Mouse (Mus musculus): Measurements from ENCODE around the gene Zbtb16. TPM values are rescaled to one million over a fixed set of nuclear protein-coding genes. Genes with fewer than 3 reads are reported as not detected.

The Zbtb16 gene
- polyA plus RNA-seq, 1 experiment from 2014 or later, result 0.77 TPM

DNA sequence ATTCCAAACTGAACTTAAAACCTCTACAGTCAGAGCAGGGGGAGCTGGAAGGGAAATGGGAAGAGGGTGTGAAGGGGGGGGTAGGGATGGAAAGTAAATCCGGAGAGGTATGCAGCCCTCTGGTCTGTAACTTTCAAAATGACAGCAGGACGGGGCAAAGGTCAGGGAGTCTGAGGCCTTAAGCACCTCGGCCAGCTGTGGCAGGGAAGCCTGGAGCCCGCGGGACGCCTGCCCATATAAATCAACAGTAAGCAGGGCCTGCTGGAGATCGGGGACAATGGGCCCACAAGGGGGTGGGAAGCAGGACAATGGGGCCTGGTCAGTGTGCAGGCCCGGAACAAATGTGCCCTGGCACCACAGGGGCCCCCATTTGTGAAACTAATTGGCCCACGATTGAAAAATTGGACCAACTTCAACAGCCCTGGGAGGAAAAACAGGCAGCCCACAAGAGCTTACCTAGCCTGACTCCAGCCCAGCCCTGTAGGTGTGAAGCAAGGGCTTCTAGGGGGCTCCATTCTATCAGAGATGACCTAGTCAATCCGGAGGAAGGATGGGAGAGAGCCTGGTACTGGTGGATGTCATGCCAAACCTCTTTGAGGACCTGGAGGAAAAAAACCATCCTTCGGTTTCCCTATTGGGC is 160.8 kb downstream of the Zbtb16 start:
- Histone ChIP-seq H3K9me3 (replicated peaks) (no peaks in the 10 kb centered on the region), H3K27ac (no peak overlapping the region), H3K4me3 (replicated peaks) (no peak overlapping the region), H3K4me2 (no peak overlapping the region), H3K4me1 (replicated peaks) (peaks cover 7% of the 10 kb centered on the region; the same call in 1 of the 2 replicates), H3K9ac (no peak overlapping the region), H3K36me3 (no peaks in the 10 kb centered on the region), H3K27me3 (0 out of 2 replicates have a peak, but pooled peaks cover 4% of the 10 kb centered on the region)
- ATAC-seq (ENCODE audit: low read depth) (no peak), DNase-seq (no peak)
- WGBS (ENCODE audit: insufficient replicate concordance), result 43% methylated on average over 11 of the region's 11 CpGs

DNA sequence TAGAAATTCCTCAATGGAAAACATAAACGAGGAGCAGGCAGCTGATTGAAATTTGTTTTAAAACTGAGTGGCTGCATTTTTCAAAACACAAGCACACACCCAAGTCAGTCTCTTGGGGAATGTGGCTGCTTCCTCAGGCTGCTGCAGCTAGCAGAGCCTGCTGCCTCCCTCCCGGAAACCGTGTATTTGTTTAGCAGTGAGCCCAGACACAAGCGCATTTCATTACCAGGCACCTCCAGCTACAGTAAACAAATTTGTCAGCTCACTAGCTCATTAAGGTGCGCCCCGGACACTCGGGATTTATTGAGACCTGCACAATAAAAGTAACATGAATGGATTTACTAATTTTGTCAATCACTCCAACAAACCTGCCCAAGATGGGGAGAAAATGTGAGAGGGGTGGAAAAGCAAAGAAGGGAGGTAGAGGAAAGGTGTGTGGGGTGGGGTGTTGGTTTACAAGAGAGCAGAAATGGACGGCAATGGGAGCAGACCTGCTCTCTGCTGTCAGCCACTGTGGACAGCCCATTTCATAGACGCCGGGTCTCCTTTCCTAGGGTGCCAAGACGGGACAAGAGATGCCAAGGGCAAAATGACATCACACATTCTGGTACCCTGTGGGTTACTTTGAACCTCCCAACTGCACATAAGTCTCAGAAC is 161.5 kb downstream of the Zbtb16 start:
- DNase-seq (no peak), ATAC-seq (ENCODE audit: low read depth) (no peak)
- no peaks in the 10 kb centered on the region for H3K36me3 ChIP-seq
- WGBS (ENCODE audit: insufficient replicate concordance), result 49% methylated on average over 11 of the region's 11 CpGs
- no peak overlapping the region for H3K4me2 ChIP-seq
- H3K9me3 ChIP-seq (replicated peaks), result no peaks in the 10 kb centered on the region
- no peak overlapping the region for H3K4me3 ChIP-seq (replicated peaks)
- H3K27ac ChIP-seq, result no peak overlapping the region
- H3K4me1 ChIP-seq (replicated peaks), result peaks cover 7% of the 10 kb centered on the region; the same call in 1 of the 2 replicates
- H3K9ac ChIP-seq, result no peak overlapping the region
- H3K27me3 ChIP-seq, result 0 out of 2 replicates have a peak, but pooled peaks cover 4% of the 10 kb centered on the region

DNA sequence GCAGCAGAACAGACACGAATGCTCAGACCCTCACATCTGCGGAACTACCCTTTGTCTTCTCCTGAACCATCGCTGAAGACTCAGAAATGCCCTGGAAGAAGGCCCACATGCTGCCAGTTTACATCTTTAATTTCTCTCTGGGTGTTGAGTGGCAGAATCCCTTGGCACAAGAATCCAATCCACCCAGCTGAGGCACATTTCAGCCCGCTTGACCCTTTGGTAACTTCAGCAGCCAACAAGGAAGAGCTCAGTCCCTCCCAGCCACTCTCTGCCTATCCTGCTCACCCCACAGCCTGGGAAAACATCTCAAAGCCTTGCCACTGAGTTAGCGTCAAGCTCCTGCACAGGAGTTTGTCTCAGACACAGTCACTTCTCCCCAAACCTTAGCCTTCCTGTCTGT is 162.2 kb downstream of the Zbtb16 start:
- H3K36me3 ChIP-seq, result no peaks in the 10 kb centered on the region
- DNase-seq, result no peak
- H3K9ac ChIP-seq, result no peak overlapping the region
- 0 out of 2 replicates have a peak, but pooled peaks cover 2% of the 10 kb centered on the region for H3K4me1 ChIP-seq (replicated peaks)
- 0 out of 2 replicates have a peak, but pooled peaks cover 4% of the 10 kb centered on the region for H3K27me3 ChIP-seq
- 65% methylated on average over 5 of the region's 5 CpGs for WGBS (ENCODE audit: insufficient replicate concordance)
- H3K27ac ChIP-seq, result no peak overlapping the region
- H3K4me3 ChIP-seq (replicated peaks), result no peak overlapping the region
- no peaks in the 10 kb centered on the region for H3K9me3 ChIP-seq (replicated peaks)
- ATAC-seq (ENCODE audit: low read depth), result no peak
- H3K4me2 ChIP-seq, result no peak overlapping the region

DNA sequence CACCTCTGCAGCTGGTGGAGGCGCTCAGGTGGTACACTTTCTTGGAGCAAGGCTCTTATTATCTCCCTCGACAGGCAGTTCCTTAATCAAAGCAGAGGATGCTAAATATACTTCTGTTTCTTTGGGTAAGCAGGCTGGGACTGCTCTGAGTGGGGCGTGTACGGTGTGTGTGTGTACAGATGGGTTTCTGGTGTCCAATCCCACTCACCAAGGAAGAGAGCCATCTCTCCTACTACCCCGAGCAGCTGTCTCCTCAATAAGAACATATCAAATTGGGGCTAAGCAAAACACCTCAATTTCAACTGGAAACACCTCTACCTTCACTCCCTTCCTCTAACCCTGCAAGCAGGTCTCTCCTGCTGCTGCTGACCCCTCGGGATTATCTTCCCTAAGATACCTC is 162.8 kb downstream of the Zbtb16 start:
- DNase-seq, result no peak
- no peak overlapping the region for H3K9ac ChIP-seq
- 49% methylated on average over 6 of the region's 6 CpGs for WGBS (ENCODE audit: insufficient replicate concordance)
- H3K4me3 ChIP-seq (replicated peaks), result no peak overlapping the region
- no peaks in the 10 kb centered on the region for H3K4me1 ChIP-seq (replicated peaks)
- no peak for ATAC-seq (ENCODE audit: low read depth)
- no peaks in the 10 kb centered on the region for H3K36me3 ChIP-seq
- no peak overlapping the region for H3K4me2 ChIP-seq
- no peaks in the 10 kb centered on the region for H3K9me3 ChIP-seq (replicated peaks)
- no peak overlapping the region for H3K27ac ChIP-seq
- 0 out of 2 replicates have a peak, but pooled peaks cover 4% of the 10 kb centered on the region for H3K27me3 ChIP-seq

DNA sequence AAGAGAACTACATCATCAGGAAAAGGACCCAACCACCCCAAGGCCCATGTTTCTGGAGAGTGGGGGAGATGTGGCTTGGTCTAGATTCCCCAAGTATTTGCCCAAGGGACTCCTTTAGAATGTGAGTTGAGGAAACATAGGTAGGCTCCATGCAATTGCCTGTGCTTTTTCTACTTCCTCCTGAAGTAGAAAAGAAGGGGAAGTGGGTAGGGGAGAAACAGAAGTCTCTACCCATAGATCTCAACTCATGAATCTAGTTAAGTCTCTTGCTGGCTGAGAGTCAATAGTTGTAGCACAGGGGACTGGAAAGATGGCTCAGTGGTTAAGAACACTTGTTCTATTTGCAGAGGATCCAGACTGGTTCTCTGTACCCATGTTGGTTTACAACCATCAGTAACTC is 164.2 kb downstream of the Zbtb16 start:
- H3K36me3 ChIP-seq, result no peaks in the 10 kb centered on the region
- no peak overlapping the region for H3K27ac ChIP-seq
- H3K4me2 ChIP-seq, result no peak overlapping the region
- no peak for DNase-seq
- H3K4me1 ChIP-seq (replicated peaks), result no peaks in the 10 kb centered on the region
- ATAC-seq (ENCODE audit: low read depth), result no peak
- H3K9me3 ChIP-seq (replicated peaks), result no peaks in the 10 kb centered on the region
- H3K9ac ChIP-seq, result no peak overlapping the region
- peaks cover 5% of the 10 kb centered on the region; the same call in 1 of the 2 replicates for H3K27me3 ChIP-seq
- no peak overlapping the region for H3K4me3 ChIP-seq (replicated peaks)

DNA sequence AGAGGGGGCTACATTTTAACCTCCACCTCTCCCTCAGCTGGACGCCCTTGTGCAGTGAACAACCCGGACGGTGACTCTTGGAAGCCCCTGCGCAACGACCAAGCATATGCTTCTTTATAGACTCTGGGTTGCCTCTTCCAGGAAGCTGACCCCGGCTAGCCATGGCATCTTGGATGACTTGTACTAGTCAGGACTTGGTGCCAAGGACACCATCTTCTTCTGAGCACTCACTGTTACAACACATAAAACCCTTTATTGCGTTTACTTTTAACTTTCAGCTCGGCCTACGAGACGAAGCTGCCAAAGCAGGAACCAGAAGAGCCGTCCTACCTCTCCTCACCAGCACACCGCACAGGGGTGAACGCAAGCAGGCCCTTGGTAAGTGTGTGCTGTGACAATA is 165.9 kb downstream of the Zbtb16 start:
- Histone ChIP-seq H3K4me2 (no peak overlapping the region), H3K36me3 (no peaks in the 10 kb centered on the region), H3K4me3 (replicated peaks) (no peak overlapping the region), H3K4me1 (replicated peaks) (no peaks in the 10 kb centered on the region), H3K9me3 (replicated peaks) (no peaks in the 10 kb centered on the region), H3K27ac (no peak overlapping the region), H3K9ac (no peak overlapping the region), H3K27me3 (peaks cover 8% of the 10 kb centered on the region)
- no peak for ATAC-seq (ENCODE audit: low read depth)
- WGBS (ENCODE audit: insufficient replicate concordance), result 81% methylated on average over 13 of the region's 13 CpGs
- DNase-seq, result no peak

DNA sequence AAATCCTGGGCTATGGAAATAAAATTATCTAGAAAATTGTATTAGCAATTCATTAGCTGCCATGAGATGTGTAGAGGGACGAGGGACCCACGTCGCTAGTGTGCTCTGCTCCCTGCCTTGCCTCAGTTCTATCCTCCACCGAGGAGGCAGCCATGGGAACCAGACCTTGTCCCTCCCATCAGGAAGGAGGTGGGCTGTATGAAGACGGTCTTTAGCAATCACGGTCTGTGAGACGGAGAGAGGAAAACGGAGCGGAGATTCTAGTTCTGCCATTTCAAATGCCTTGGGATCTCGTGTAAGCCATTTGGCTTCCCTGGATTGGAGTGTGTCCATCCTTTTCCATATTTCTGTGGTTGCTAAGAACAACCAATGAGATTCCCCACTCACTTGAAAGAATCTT is 166.3 kb downstream of the Zbtb16 start:
- 74% methylated on average over 10 of the region's 10 CpGs for WGBS (ENCODE audit: insufficient replicate concordance)
- H3K9ac ChIP-seq, result no peak overlapping the region
- H3K4me2 ChIP-seq, result no peak overlapping the region
- H3K27me3 ChIP-seq, result peaks cover 8% of the 10 kb centered on the region
- H3K4me1 ChIP-seq (replicated peaks), result no peaks in the 10 kb centered on the region
- H3K9me3 ChIP-seq (replicated peaks), result no peaks in the 10 kb centered on the region
- DNase-seq, result no peak
- H3K27ac ChIP-seq, result no peak overlapping the region
- no peak for ATAC-seq (ENCODE audit: low read depth)
- no peaks in the 10 kb centered on the region for H3K36me3 ChIP-seq
- no peak overlapping the region for H3K4me3 ChIP-seq (replicated peaks)

DNA sequence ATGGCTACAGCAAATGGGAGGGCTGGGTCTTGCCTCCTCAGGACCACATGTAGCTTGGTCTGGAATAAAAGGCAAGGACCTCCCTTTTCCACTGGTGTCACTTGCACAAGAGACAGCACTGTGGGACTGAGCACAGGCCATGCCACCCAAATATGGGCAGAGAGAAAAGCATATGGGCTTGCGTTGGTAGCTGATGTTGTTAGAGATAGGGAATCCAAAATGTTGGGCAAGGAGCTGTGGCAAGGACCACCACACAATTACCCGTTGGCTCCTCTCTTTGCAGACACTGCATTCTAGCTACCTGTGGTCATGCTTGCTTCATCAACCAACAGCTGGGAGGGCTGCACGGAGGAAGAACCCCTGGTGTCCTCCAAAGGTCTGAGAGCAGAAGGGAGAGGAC is 169.3 kb downstream of the Zbtb16 start:
- no peak for ATAC-seq (ENCODE audit: low read depth)
- DNase-seq, result no peak
- Histone ChIP-seq H3K27ac (no peak overlapping the region), H3K27me3 (peaks cover 4% of the 10 kb centered on the region), H3K36me3 (no peaks in the 10 kb centered on the region), H3K9me3 (replicated peaks) (no peaks in the 10 kb centered on the region), H3K4me3 (replicated peaks) (no peak overlapping the region), H3K4me2 (no peak overlapping the region), H3K4me1 (replicated peaks) (no peaks in the 10 kb centered on the region), H3K9ac (no peak overlapping the region)
- 60% methylated on average over 3 of the region's 3 CpGs for WGBS (ENCODE audit: insufficient replicate concordance)

DNA sequence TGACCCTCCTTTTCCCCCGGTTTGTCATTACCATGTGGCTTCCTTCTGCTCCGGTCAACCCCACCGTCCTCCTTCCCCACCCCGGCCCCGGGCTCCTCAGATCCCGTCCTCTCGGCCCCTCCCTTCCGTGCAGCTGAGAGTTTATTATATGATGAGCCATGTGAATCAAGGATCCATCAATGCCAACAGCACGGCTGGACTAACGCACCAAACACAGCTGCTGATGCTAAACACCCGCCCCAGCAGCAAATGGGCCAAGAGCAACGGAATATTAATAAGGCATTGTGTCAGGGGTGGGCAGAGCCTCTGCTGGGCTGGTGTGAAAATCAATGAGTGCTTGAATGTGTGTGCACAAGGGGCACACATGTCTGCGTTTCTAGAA is 173.0 kb downstream of the Zbtb16 start:
- peaks cover 8% of the 10 kb centered on the region for H3K27me3 ChIP-seq
- H3K4me2 ChIP-seq, result no peak overlapping the region
- H3K9ac ChIP-seq, result no peak overlapping the region
- no peaks in the 10 kb centered on the region for H3K4me1 ChIP-seq (replicated peaks)
- ATAC-seq (ENCODE audit: low read depth) (no peak), DNase-seq (no peak)
- H3K36me3 ChIP-seq, result no peaks in the 10 kb centered on the region
- no peak overlapping the region for H3K27ac ChIP-seq
- no peak overlapping the region for H3K4me3 ChIP-seq (replicated peaks)
- 74% methylated on average over 13 of the region's 13 CpGs for WGBS (ENCODE audit: insufficient replicate concordance)
- H3K9me3 ChIP-seq (replicated peaks), result 0 out of 2 replicates have a peak, but pooled peaks cover 5% of the 10 kb centered on the region

DNA sequence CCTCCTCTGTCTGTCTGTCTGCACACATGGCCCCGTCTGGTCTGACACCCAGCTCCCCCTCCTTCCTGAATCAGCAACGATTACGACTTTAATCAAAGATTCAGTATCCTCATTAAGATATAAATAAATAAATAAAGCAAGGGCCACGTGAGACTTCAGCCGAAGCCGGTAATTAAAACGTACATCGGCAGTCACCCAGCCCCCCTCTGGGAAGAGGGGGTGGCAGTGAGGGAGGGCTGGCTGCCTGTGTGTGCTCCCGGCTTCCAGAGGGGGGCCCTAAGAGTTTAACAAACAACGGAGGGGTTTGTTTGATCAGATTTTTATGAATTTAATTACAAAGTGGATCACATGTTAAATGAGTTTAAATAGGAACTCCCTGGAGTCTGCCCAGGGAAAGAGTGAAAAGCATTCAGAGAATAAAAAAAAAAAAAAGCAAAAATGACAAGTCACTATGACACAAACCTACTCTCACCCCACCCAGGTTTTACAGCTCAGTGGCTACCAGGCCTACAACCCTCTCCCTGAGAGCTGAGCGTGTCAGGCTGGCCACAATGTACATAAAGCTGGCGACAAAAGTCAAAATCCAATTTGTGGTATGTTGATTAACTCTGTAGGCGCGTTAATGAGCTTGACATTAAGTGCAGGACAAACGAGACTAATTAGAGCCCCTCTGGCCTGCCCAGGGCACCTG is 173.5 kb downstream of the Zbtb16 start:
- H3K4me2 ChIP-seq, result no peak overlapping the region
- no peak overlapping the region for H3K27ac ChIP-seq
- ATAC-seq (ENCODE audit: low read depth) (no peak), DNase-seq (no peak)
- H3K9ac ChIP-seq, result no peak overlapping the region
- 58% methylated on average over 15 of the region's 15 CpGs for WGBS (ENCODE audit: insufficient replicate concordance)
- no peaks in the 10 kb centered on the region for H3K36me3 ChIP-seq
- peaks cover 8% of the 10 kb centered on the region for H3K27me3 ChIP-seq
- H3K9me3 ChIP-seq (replicated peaks), result 0 out of 2 replicates have a peak, but pooled peaks cover 5% of the 10 kb centered on the region
- no peaks in the 10 kb centered on the region for H3K4me1 ChIP-seq (replicated peaks)
- H3K4me3 ChIP-seq (replicated peaks), result no peak overlapping the region

DNA sequence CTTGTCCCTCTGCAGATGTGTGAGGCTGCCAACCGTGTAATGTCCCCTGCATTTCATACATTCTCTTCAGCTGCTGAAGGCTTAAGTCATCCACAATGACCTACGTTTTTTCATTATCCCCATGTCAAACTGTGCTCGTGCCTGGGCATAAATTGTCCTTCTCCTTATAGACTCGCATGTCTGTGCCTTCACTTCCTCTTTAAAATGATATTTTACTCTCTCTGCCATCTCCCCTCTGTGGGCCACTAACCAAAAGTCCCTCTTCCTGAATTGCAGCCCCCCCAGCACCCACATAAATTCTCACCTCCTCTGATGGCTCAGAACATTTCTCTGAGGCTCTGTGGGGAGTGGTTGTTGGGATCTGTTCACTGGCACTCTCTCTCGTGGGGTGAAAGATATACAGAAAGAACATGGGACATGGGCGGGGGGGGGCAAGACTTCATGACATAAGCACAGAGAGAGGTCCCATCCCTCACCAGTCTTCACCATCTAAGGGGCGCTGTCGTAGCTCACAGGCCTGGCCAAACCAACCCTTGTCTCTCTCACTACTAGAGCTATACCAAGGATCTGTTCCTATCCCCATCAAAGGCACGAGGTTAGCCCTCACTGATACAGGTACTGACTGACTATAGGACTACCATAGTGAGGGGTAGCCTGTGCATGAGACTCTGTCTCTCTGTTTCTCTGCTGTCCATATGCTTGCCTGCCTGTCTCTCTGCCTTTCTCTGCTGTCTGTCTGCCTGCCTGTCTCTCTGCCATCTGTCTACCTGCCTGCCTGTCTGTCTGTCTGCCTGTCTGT is 174.6 kb downstream of the Zbtb16 start:
- ATAC-seq (ENCODE audit: low read depth), result no peak
- 51% methylated on average over 9 of the region's 9 CpGs for WGBS (ENCODE audit: insufficient replicate concordance)
- H3K4me2 ChIP-seq, result no peak overlapping the region

More for the DNA sequence above, 174.6 kb downstream of the Zbtb16 start:
- Histone ChIP-seq H3K4me3 (replicated peaks) (no peak overlapping the region), H3K36me3 (no peaks in the 10 kb centered on the region), H3K9ac (no peak overlapping the region), H3K9me3 (replicated peaks) (0 out of 2 replicates have a peak, but pooled peaks cover 5% of the 10 kb centered on the region), H3K27ac (no peak overlapping the region), H3K4me1 (replicated peaks) (no peaks in the 10 kb centered on the region), H3K27me3 (peaks cover 5% of the 10 kb centered on the region)
- DNase-seq, result no peak
